Mouse (Mus musculus) C2C12 (cell line): Measurements from ENCODE around the gene Clns1a.

Source experiments
- CTCF ChIP-seq: IDR thresholded peaks from one replicate; pipeline ENCODE4 v1.5.1; 2011; ENCODE audit not compliant: control insufficient read depth, insufficient read depth, insufficient read length
- FOSL1 ChIP-seq: IDR thresholded peaks from one replicate; pipeline ENCODE4 v1.8.0; 2011; ENCODE audit warnings: mild to moderate bottlenecking, low read length; ENCODE audit not compliant: poor library complexity, insufficient read depth, severe bottlenecking
- MAX ChIP-seq: IDR thresholded peaks from one replicate; pipeline ENCODE4 v1.6.1; 2011; ENCODE audit warnings: mild to moderate bottlenecking, control low read depth
- MYOD1 ChIP-seq: IDR thresholded peaks from one replicate; pipeline ENCODE4 v1.6.1; 2011; ENCODE audit warnings: low read depth; ENCODE audit not compliant: control insufficient read depth, insufficient read length
- MYOG ChIP-seq: IDR thresholded peaks from one replicate; pipeline ENCODE4 v1.6.1; 2011; ENCODE audit not compliant: control insufficient read depth, insufficient read length; ENCODE audit errors: extremely low read depth
- USF1 ChIP-seq: IDR thresholded peaks from one replicate; pipeline ENCODE4 v1.6.1; 2011; ENCODE audit warnings: low read depth, mild to moderate bottlenecking, control low read depth, moderate library complexity

- TF ChIP-seq FOSL1, result no peak
- no peak for TF ChIP-seq CTCF
- TF ChIP-seq MYOG, result no peak
- TF ChIP-seq MYOD1, result no peak
- TF ChIP-seq USF1, result no peak
- TF ChIP-seq MAX, result no peak
Observed at GRCm38 (mm10) chr7:97747176-97747707, 50.8 kb downstream of the Clns1a start.
